Mouse (Mus musculus): ENCODE measurements at regions not wholly inside any gene's neighbourhood (a gene's known extent, or its start where the extent isn't known, plus 50 kb on each side); places are given as distances from the start of the nearest gene placed in this dataset.

DNA sequence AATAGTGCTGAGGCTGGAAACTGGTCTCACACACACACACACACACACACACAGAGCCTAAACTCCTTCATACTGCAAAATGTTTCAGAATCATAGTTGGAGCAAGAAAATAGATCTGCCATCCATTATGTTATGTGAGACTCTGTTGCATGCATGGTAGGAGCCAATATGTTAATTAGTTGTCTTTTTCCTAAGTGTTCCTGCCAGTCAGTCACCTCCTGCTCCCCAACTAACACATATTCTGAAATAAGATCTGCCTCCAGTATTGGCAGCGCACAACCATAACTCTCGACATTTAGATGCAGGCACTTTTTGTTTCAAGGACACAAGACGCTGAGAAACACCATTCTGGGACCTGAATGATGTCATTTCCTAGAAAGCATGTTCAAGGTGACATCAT lies 70.9 kb upstream of the Syt6 start:
- DNase-seq (ENCODE audit: low spot score in 2 of 2), result no peak

DNA sequence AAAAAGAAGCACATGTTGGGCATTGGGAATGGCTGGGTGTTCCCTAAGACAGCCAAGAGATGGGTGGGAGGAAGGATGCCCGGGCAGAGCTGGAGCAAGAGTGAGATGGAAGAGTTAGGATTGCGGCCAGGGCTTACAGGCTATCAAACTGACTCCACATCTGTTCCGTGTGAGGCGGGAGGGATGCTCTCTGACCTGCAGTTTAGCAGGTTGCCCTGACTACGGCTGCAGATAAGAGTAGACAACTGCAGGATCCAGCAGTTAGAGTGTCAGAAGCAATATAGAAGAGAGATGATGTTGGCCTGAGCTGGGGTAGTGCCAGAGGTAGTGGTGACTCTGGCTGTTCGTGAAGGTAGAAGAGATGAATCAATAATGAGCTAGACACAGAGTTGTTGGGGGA lies 61.6 kb upstream of the Syt6 start:
- DNase-seq (ENCODE audit: low spot score in 2 of 2), result no peak

DNA sequence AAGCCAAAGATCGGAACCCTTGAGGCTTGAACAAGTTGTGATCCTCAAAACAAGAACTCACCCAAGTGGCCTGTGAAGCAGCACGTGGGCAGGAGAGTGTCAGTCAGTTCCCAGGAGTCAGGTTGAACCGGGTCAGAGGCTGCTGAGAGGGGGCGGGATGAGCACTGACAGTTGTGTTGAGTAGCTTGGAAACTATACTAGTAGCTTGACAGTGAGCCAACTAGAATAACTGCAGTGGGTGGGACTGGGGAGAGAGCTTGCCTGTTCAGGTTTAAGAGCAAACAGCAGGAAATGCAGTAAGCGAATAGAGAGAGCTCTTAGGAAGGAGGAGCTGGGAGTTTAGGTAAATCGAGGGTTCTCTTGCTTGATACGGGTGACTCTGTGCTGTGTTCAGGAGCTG lies 61.0 kb upstream of the Syt6 start:
- DNase-seq (ENCODE audit: low spot score in 2 of 2), result no peak

DNA sequence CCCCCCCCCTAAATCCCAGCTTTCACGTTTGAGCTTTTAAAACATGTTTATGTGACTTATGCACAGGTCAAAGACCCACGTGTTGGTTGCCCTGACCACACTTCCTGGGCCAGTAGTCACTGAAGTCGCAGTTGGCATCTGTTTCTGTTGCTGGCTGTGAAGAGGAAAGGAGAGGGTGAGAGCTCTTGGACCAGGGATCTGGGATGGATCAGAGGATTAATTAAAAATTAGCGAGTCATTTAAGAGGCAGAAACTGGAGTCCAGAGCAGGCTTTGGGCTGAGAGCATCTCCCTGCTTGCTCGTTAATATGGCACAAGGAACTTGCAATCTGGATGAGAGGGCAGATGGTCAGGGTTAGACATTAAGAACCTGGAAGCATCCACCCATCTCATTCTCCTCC lies 59.1 kb upstream of the Syt6 start:
- DNase-seq (ENCODE audit: low spot score in 2 of 2), result no peak

DNA sequence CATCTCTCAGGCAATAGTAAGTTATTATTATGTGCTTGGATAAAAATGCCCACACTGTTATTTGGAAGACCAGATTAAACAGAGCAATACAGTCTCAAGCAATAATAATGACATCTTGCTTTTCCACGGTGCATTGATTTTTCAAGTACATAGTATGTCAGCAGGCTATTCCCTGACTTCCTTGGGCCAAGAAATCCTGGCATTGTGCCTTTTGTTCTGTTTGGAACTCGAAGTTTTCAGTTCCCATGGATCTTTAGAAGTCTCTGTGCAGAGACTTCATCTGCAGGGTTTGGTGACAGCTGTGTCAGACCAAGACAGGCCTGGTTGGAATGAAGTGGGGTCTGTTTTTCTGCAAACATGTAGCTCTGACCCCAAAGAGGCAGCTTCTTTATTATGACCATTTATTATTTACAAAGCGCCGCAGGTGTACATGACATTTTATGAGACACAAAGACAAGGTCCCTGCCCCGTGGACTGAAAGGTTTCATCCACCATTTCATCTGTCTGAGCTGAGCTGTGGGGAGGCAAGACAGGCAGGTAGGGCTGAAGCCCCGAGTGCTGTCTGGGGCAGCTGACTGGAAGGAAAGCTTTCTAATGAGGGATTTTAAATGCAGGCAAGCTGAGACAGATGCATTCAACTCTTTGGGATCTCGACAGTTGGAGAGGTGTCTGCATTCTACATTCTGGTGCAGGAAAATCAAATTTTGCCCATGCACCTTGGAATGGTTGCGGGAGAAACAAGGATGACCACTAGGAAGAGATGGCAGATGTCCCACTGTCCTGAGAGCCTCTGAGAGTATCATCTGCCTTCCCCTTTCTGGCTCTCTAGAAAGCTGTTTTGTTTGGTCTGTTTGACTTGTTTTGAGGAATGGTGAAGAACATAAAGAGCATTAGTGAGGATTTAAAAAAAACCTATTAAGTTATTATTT lies 57.4 kb upstream of the Syt6 start:
- DNase-seq (ENCODE audit: low spot score in 2 of 2), result no peak

DNA sequence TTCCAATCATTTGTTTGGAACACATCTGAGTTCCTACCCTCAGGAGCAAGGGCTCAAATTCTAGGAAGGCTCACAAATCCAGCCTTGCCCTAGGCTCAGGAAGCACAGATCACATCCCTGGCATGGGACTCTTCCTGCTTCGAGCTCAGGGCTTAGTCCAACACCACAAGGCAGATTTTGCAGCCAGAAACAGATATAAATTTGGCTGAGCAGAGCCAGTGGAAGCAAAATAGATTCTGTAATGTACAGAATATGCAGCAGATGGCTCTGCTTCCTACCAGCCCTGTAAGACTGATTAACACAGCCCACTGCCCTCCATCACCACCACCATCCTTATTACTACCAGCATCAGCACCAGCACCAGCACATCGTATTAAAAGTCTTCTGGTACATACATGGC lies 56.4 kb upstream of the Syt6 start:
- no peak for DNase-seq (ENCODE audit: low spot score in 2 of 2)
